Mouse (Mus musculus) MEL (cell line): Measurements from ENCODE around the gene Gm42688.

Experiments
- CTCF ChIP-seq, 3 experiments: IDR thresholded peaks in 2 of 3; conservative IDR thresholded peaks in 1 of 3; 2 replicates each; pipeline ENCODE4 v1.5.1; 2011 to 2012; ENCODE audit warnings: low read length in 3 of 3, low read depth in 2 of 3, mild to moderate bottlenecking in 2 of 3, improper control_type of control experiment in 1 of 3, inconsistent platforms in 1 of 3, mixed read lengths in 1 of 3, moderate library complexity in 1 of 3; ENCODE audit not compliant: control insufficient read depth in 1 of 3, insufficient read depth in 1 of 3, poor library complexity in 1 of 3, severe bottlenecking in 1 of 3
- GATA1 ChIP-seq: IDR thresholded peaks from 2 replicates; pipeline ENCODE4 v1.6.1; 2011; ENCODE audit warnings: low read depth, low read length, improper control_type of control experiment
- ZC3H11A ChIP-seq: IDR thresholded peaks from 2 replicates; pipeline ENCODE4 v1.6.1; 2012; ENCODE audit warnings: low read depth, mild to moderate bottlenecking, inconsistent platforms, low read length, improper control_type of control experiment

GRCm38 (mm10) chr6:83068706-83069487 lies 32.5 kb upstream of the Gm42688 start:
- no peak for TF ChIP-seq GATA1
- TF ChIP-seq CTCF (IDR thresholded peaks at IDR 0.05 in 2 of 3, conservative IDR thresholded peaks at IDR 0.05 in 1 of 3; ENCODE audit: control insufficient read depth in 1 of 3, insufficient read depth in 1 of 3, low read depth in 2 of 3, low read length in 3 of 3, poor library complexity in 1 of 3, severe bottlenecking in 1 of 3), result no peak
- no peak for TF ChIP-seq ZC3H11A
